Mouse (Mus musculus) kidney, postnatal 36 days (tissue): ENCODE measurements around the gene Pam.
A peak's percentile ranks its signal among the peaks of the same experiment; 100 is the strongest.
"Not testable (repeated sequence)": the region's sequence is repeated elsewhere in the genome, so short reads cannot be mapped to it uniquely, and the experiment has no call there.

Experiments
- DNase-seq, 2 experiments: peaks; one replicate each; pipeline ENCODE4 v3.0.0; 2021 to 2022; ENCODE audit warnings: mixed read lengths in 2 of 2

The Pam gene

GRCm38 (mm10) chr1:97821282-97821681 lies 274.2 kb downstream of the Pam start:
- no peak for DNase-seq

DNA sequence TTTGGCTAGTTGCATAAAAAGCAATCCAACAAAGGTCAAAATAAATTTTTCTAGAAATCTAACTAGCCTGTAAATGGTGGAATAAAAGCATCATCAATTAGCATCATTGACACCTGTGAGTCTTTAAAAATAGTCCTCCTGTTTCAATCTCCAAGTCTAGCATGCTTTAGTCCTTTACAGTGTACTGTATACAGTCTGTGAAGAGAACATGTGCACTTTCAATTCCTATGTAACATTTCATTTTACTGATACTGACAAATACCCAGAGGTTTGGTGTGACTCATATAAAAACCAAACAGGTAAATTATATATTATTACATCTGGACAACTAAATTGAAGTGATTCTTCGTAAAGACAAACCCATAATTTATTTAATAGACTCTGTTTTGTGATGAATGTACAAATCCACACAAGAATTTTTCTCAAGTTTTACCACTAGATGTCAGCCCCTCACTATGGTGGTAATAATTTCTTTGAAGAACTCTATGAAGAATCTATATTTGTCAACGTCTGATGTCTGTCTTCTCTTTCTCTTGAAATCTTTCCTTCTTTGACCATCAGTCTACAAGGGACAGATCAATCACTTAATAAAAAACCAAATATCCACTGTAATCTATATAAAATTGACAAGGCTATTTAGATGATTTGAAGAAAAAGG lies 286.1 kb downstream of the Pam start:
- DNase-seq, result peak in 1 of 2 experiments; percentile 9

DNA sequence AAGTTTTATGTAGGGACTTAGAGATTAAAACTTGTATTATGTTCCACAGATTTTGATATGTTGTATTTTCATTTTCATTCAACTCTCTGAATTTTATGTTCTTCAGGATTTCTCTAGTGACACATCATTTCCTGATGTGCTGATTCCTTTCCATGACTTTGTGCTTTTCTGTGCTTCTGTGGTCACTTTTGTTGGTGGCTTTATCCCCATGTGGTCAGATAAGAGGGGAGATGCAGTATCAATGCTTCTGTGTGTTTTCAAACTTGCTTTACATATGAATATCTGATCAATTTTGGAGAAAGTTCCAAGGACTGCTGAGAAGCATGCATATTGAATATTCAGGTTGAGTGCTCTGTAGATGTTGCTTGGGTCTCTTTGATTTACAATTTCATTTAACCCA lies 290.9 kb downstream of the Pam start:
- no peak for DNase-seq

GRCm38 (mm10) chr1:97802207-97802902 lies 293.1 kb downstream of the Pam start:
- DNase-seq, result peak in 1 of 2 experiments; percentile 4

GRCm38 (mm10) chr1:97795936-97796335 lies 299.5 kb downstream of the Pam start:
- no peak for DNase-seq

- no peak for DNase-seq
These were observed 301.3 kb downstream of the Pam start for GRCm38 (mm10) chr1:97794110-97794509.

DNA sequence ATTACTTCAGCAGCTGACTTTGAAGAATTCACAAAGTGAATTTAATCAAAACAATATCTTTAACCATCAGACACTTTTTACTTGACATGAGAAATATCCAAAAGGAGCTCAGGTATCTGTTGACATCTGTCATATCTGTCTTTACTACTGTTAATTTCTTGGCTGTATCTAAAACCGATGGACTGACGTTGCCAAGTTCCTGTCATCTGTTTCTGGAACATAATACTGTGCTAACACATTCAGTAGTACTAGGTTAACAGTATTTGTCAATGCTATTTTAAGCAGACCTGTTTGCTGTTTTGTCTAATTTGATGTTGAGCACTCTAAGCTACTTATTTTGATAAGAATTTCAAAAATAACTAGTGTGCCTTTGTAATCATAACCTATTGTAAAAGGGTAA lies 307.0 kb downstream of the Pam start:
- DNase-seq, result no peak

GRCm38 (mm10) chr1:97787674-97788073 lies 307.8 kb downstream of the Pam start:
- no peak for DNase-seq

DNA sequence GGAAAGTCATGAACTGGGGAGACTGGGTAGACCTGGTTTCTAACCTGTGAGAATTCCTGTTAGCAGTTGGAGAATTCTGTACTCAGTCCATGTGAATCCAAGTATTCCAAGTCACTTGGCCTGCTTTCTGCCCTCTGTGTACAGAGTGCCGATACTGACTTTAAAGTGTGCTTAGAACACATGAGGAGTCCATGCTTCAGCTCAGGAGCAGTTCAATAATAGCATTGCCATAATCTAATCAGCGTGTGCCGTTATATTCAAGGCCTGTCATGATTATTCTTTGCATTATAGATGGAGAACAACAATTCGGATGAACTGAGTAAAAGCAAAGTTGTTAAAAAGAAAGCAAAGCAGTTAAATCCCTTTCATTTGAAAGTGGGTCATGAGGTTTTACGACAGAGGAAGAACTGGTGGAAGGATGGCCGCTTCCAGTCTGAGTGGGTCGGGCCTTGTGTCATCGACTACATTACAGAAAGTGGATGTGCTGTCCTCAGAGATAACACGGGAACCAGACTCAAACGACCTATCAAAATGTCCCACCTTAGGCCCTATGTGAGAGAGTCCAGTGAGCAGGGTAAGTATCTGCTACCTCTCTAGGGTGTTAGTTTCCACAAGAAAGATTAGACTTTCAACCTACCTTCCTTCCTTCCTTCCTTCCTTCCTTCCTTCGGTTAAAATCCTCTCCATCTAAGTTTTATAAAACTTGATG lies 309.6 kb downstream of the Pam start:
- no peak for DNase-seq

DNA sequence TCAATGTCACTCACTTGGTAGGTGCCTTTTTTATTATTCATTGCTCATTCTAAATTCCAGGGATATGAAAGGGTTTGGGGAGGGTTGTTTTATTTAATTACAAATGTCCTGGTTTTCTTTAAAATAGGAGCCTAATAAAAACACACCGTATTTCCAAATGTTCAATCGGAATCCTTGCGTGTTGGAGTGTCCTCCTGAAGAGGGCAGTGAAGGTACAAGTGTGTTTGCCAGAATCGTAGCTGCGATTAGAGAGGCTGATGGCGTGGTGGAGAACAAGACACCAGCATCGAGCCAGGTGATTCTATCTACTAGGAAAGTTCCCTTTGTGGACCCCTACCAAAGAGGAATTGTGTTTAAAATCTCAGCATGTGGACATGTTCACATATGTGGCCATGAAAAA lies 310.5 kb downstream of the Pam start:
- DNase-seq, result no peak

DNA sequence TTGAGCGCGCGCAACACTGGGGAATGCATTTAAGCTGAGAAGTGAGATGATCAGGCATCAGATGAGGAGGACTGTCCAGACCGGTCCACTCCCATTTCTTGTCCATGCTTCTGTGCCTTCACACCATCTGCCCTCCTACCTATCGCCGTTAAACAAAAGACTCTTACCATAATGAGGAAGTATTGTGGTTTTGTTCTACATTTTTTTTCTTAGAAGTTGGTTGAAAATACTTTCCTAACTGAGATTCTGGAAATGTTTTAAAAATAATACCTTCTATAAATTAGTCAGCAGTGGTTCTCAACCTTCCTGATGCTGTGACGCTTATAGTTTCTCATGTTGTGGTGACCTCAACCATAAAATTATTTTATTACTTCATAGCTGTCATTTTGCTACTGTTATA lies 313.8 kb downstream of the Pam start:
- no peak for DNase-seq

GRCm38 (mm10) chr1:97773973-97774372 lies 321.5 kb downstream of the Pam start:
- no peak for DNase-seq

- no peak for DNase-seq
These were observed 322.1 kb downstream of the Pam start for GRCm38 (mm10) chr1:97773362-97773761.

DNA sequence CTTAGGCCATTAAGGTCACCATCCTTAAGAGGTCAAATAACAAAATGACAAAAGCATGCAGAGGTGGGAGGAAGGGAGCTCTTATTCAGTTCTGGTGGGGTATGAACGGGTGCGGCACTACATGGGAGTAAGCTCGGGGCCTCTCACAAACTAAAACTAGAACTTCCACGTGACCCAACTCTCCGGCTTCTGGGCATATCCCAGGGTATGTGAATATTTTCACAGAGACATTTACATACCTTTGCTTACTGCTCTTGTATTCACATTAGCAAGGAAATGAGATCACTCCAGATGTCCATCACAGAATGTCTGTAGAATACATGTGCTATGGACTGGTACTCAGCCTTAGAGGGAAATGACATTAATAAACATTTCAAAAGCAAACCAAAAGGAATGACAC lies 323.7 kb downstream of the Pam start:
- DNase-seq, result no peak

- DNase-seq, result no peak
These were observed 324.3 kb downstream of the Pam start for GRCm38 (mm10) chr1:97771118-97771517.

GRCm38 (mm10) chr1:97769904-97770753 lies 325.3 kb downstream of the Pam start, which contains the start of the genes Gin1 and Ppip5k2:
Gene Gin1, plus strand, starts transcription at chr1:97770172.
Gene Ppip5k2, minus strand, starts transcription at chr1:97770411.
- peak; percentile 96 to 97 for DNase-seq

DNA sequence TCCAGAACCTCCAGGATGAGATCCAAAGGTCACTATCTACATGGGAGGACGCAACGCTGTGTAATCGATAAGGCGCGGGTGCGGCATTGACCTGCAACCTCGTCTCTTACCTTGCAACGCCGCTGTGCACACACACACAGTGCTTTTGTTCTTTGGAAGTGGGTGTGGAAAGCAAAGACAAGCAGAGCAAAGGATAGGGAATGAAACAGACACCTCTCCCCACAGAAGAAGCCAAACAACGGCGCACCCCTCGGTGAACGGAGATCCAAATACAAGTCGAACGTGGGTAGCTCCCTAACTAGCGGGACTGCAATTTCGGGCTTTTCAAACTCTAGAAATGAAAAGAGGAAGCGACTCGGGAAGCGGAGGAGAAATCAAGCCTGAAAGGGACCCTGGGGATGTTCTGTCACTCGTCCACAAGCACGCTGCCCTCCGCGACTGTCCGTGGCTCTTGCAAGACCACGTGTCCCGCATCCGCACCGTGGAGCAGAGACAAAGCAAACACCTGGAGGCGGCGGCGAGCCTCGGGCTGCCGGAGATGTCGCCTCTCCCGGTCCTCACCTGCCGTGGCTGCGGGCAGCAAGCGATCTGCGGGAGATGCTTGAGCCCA lies 326.0 kb downstream of the Pam start:
- DNase-seq, result peak in 1 of 2 experiments; percentile 36

- no peak for DNase-seq
These were observed 326.5 kb downstream of the Pam start for GRCm38 (mm10) chr1:97768906-97769293.

- DNase-seq, result no peak
These were observed 327.4 kb downstream of the Pam start for GRCm38 (mm10) chr1:97768089-97768488.

DNA sequence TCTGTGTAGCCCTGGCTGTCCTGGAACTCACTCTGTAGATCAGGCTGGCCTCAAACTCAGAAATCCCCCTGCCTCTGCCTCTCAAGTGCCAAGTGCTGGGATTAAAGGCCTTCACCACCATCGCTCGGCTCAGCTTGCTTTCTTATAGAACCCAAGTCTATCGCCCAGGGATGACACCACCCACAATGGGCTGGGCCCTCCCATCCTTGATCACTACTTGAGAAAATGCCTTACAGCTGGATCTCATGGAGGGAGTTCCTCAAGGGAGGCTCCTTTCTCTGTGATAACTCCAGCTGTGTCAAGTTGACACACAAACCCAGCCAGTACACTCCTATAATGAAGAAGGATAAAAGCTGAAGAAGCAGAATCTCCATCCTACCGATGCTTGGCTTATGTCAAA lies 329.7 kb downstream of the Pam start:
- not testable (repeated sequence) for DNase-seq

- no peak for DNase-seq
These were observed 334.0 kb downstream of the Pam start for GRCm38 (mm10) chr1:97761477-97761876.

- DNase-seq, result no peak
These were observed 334.8 kb downstream of the Pam start for GRCm38 (mm10) chr1:97760598-97760997.
